Mouse (Mus musculus) ovary, adult 18-20 months (tissue): ENCODE measurements around the gene Litaf.

Experiments
- DNase-seq: peaks from one replicate; pipeline ENCODE4 v3.0.0; 2022; ENCODE audit warnings: low spot score, mixed read lengths

Litaf gene

DNA sequence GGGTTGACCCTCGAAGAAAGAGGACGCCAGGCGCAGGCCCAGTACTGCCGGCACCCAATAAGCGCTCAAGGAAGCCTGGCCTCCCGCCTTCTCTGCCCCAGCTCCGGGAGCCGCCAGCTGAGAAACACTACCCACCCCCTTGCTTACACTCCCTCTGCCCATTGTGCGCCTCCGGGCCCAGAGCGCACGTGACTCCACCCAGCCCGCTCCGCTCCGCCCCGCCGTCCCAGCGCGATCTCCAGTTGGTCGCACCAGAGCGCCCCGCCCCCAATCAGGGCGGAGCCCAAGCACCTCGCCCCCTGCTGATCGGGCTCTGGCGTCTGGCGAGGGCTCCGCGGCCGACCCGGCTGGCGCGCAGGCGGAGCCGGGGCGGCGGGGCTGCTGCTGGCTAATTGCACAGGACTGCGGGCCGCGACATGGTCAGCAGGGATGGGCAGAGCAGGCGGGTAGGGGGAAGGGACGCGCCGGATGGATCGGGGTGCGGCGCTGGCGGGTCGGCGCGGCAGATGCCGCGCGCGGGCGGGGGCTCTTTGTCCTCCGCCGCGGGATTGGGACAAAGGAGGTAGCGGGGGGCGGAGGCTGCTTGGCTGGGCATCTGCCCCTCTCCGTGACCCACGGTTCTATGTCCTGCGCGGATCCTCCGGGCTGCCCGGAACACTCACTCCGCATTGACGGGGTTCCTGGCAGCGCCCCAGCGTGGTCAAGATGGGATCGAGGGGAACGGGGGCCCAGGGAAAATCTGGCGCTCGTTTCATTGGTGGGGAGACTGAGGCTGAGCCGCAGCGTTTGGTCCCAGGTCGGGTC lies at the start of gene Litaf:
Gene Litaf, minus strand, starts transcription at position 129 of the 804 bp plus-strand sequence.
- DNase-seq, result peak; percentile 97

DNA sequence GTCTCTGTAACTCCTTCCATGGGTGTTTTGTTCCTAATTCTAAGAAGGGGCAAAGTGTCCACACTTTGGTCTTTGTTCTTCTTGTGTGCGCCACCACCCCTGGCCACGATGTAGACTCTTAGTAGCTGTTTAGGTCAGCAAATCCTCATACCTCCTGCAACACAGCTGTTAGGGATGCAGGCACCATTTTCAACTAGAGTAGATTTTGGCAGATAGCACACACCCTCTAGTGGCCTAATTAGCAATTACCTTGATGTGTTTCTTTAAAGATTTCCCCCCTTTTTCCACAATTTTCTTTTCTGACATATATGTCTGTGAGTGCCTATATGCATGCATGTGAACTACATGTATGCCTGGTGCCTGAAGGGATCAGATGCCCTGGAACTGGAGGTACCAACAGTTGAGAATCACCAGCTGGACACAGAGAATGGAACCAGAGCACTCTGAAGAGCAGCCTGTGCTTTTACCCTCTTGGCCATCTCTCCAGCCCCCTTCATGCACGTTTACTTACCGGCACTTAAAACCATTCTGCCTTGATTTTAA lies 43.3 kb upstream of the Litaf start:
- no peak for DNase-seq

DNA sequence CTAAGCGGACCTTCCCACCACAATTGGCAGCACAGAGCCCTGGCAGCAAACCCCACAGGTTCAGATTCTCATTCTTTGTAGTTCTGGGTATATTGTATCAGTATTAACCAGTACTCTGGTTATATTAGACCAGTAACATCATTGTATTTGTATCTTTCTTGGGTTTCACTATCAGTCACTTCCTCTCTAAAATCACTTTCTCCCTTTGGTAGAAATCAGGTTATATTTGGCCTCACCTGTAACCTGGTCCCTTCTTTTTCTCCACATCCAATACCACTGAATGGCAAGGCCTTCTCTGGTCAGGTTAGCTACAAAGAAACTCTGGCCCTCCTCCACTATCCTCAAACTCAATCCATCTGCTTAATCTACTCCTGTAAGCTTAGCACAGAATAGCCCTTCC lies 38.9 kb upstream of the Litaf start:
- DNase-seq, result no peak

DNA sequence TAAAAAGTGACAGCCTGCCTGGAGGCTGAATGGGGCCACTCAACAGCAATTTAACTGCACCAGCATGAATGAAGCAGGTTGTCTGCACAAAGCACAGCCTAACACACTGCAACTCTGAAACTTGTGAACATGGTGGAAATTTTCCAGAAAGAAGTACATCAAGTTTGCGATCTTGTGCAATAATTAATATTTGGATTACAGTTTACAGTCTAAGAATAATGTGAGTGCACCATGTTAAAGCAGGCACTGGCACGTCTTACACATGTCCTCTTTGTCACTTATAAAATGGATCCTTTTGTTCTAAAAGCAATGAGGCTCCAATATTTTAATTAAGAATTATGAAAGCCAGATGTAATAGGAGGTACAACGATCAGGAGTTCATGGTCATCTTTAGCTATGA lies 31.3 kb upstream of the Litaf start:
- no peak for DNase-seq

DNA sequence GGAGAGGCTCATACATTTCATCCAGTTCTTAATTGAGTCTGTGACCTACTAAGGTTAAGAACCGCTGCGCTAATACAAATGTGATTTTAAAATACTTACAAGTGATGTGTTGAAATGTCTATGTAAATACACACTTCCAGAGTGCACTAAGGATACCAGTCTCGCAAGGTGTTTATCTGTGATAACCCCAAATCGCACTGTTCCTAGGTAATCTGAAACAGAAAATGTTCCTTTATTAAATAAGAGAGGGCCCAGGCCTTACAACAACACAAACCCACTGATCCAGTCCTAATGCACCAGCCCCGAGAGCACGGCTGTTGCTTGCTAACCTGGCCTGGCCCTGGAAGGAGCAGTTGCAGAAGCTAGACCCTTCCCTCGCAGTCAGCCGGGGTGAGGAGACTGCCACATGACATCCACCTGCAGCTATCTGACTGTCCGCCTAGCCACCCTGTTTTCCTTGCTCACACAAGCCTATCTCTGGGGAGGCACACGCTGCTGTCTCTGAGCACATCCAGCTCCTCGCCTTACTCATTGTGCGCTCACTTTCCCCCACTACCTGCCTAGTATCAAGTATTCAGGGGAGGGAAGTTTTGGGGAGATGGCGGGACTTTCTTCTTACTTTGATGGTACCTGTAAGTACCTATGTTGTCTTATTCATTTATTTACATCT lies 27.9 kb upstream of the Litaf start:
- no peak for DNase-seq

DNA sequence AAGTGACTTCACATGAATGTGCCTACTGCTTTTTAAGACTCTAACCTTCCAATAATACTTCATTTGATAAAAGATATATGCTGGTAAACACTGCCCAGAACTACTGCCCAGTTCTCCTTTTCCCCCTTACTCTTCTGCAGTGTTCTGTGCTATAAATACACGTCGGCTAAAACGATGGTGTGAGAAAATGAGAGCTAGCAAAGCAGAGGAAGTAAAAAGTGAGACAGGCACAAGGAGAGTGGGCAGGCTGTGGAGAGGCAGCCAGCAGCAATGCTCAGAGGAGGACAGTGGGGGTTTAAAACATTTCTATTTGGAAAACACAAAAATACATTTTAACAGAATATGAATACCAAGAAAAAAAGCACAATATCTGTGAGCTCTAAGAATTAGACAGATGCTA lies 26.6 kb upstream of the Litaf start:
- DNase-seq, result no peak

DNA sequence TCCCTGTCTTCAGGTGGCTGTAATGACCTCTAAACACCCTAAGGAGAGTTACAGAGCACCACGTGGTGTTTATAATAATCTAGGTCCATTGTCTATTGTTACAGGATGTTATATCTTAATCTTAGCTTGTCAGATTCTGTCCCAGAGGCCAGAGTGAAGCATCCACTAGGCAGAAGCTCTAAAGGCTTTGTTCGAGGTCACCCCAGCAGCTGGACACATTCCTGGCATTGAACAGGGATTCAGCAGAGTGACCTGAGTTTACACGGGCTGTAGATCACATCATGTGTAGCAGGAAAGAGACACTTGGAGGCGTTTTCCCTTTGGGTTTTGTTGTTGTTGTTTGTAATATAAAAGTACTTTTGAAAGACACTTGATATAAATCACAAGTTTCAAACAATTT lies 26.1 kb upstream of the Litaf start:
- no peak for DNase-seq

DNA sequence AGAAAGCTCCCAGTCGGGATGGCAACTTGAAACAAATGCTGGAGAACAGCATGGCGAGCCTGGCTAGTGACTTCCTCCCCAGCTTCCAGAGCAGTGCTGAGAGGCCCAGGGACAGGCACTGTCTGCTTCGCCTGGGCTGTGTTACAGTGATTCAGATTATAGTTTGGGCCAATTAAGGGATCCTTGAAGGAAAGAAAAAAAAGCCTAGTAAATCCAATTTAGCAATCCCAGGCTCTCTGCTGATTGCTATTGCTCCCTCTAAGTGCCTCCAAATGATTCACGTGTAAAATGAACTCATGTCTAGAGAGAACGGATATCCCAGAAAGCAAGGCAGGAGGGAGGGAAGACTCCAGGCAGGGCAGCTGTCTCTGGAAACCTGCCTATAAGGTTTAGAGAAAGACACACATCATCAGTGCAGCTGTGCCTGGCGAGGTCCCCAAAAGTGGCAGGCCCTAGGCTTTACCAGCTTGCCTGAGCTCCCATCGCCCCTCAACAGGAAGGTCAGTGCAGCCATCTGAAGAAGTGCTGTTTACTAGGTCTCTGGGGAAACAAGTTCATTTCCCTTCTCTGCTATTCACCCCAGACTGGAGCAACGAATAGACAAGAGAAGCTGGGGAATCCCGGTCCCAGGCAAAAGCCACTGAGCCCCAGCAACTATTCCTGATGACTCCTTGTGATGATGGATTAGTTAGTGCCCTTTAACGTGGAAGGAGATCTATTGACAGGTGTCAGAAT lies 25.0 kb upstream of the Litaf start:
- DNase-seq, result no peak

DNA sequence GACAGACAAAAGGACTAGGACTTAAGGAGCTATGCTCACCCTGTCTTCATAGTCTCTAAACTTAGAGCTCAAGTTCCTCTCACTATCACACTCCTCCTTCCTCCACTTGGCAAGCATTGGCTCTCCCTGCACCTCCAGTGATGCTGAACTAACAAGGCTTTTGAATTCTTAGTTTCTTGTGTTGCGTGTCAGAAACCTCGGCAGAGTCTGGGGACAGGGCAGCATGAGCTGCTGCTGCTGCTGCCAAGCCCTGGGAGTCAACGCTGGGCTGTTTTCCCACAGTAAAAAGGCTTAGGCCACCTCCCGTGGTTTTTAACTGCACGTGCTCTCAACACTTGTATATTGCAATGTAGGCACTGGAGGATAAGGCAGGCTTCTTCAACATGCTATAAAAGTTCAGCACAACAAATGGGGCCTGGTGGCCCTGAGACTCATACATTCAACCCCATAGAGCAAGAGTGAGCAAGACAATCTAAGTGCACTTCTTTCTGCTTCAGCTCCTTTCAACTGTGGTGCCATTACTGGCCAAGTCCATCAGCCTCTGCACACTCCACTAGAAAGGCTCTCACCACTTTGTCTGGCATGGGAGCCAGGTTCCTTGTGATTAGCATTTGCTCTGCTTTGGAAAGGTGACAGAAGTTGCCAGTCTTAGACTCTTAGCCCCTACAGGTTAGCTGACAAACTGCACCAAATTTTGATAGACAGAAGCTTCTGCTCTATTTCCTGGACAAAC lies 21.1 kb upstream of the Litaf start:
- no peak for DNase-seq

DNA sequence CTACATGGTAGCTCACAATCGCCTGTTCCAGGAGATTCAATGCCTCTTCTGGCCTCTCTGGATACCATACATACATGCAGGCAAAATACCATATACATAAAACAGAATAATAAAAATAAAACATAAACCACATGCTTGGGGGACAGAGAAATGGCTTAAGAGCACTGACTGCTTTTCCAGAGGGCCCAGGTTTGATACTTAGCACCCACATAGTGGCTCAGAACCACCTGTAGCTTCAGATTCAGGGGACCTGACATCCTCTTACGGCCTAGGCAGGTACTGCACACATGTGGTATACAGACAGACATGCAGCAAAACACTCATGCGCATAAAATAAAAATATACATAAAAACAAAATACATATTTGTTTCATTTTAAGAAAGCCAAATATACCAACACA lies 20.3 kb upstream of the Litaf start:
- DNase-seq, result no peak

DNA sequence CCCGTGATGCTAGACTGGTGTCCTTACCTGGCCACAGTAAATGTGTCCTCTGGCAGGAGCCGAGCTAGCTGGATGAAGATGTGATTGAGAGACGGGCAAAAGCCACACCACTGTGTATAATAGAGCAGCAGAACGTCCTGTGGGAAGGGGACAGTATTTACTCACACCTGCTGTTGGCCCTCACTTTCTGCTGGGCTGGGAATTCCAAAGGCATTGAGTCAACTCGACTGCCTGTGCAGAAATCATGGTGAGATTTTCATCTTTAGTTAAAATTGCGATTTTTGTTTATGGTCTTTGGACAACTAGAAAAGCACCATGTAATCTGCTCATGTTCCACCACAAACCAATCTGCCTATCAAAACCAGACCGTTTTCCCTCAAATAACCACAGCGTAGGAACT lies 18.2 kb upstream of the Litaf start:
- no peak for DNase-seq

DNA sequence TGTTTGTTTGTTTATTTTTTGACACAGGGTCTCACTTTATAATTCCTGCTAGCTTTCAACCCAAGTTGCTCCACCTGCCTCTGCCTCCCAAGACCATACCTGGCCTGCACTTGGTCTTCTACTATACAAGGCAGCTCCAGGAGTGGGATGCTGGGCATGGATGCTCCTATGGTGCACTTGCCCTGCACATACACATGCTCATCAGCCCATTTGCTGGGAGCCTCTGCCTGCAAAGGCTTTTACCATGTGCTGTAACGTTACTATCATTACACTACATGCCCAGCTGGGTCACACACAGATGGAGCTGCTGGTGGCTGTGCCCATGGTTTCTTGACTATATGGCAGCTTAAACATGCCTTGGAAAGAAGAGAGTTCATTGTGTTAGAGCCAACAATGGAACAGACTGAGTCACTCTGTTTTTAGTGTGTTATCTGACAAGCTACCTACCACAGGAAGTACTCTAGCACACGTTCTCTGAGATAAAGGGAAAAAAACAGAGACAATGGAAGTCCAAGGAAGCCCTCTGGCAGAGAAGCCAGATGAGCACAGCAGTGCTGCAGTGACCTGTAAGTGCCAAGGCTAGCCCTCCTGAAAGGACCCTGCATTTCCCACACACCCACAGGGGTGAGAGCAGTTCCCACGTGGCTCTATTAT lies 12.4 kb upstream of the Litaf start:
- no peak for DNase-seq

DNA sequence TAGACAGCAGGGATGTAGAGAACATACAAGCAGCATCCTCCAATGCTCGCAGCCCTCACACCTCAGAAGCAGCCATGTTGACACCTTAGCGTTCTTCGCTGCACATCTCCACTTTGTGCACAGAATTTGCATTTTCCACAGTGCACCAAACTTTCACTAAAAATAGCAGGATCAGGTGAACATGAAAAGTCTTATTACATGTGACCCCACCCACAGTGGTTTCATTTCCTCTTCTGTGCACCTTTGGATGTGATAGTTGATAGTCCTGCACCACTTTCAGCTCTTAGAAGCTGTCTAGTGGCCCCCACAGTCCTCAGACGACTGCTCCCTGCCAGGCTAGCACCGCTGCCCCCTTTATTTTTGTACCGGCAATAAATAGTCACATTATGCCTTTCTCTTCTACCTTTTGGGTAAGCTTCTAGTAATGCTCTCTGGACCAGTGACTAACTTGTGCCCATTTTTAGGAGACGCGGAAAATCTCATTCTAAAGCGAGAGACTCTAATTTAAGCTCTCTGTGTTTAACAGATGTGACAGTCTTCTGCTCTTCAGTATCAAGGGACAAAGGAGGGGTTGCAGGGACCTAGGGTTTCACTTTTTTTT lies 11.7 kb upstream of the Litaf start:
- no peak for DNase-seq

DNA sequence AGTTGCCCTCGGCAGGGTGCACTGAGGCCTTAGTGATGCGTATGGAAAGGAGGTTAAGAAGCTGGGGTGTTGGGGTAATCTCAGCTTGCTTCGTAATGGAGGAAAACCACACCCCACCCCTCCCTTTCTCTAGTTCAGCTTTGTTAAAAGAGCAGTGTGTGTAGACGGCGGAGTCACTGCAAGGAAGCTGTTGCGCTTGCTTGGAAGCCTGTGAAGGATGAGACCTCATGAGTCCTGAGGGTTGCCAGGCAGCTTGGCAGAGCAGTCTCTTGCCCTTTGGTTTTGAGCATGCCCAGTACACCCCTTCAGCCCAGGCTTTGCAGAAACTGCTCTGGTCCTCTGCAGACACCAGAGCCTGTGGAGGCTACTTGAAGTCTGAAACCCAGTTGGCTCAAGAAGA lies 7.1 kb upstream of the Litaf start:
- no peak for DNase-seq

DNA sequence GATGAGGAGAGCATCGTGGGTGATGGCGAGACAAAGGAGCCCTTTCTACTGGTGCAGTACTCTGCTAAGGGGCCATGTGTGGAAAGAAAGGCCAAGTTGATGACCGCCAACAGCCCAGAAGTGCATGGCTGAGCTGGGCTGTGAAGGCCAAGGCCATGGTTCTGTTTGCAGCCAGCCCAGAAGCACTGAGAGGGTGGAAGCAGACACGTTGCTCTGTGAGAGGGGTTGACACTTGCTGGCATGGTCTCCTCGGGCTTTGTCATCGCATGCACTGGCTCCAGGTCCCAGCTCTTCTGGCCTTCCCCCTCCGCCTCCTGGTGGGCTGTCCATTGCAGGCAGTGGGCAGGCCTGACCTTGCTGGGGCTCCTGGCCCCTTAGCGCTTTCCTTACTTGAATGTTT lies 6.5 kb upstream of the Litaf start:
- DNase-seq, result no peak

DNA sequence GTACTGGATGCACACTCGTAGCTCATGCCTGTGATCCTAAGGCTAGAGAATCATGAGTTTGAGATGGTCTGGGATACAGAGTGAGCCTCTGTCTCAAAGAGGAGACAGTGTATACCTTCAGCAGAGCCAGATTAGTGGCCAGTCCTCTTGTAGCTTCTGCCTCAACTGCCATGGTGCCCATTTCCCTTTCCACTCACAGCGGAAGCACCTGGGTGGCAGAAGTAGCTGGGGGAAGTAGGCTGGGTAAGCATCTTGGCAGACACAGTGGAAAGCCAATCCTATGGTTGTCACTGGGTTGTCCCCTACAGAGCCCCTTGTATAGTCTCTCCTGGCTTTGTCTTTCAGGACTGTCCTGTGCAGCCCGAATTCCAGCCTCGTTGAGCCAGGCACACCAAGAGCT lies 5.9 kb upstream of the Litaf start:
- no peak for DNase-seq

DNA sequence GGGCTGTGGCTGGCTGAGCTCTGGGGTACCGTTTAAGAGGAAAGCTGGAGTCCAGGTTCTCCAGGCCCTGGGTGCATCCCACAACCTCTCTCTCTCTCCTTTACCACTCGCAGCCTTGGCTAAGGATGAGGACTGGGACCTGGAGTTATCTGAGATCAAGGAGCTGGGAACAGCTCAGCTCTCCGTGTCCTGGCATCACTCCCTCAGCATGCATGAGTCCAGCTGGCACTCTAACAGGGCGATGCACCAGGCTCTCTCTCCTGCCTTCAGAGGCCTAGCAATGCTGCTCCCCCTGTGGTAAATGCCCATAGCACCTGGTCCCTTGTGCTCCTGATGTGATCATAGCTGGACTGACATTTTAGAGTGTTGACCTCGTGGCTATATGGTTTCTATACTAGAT lies 5.2 kb upstream of the Litaf start:
- no peak for DNase-seq

DNA sequence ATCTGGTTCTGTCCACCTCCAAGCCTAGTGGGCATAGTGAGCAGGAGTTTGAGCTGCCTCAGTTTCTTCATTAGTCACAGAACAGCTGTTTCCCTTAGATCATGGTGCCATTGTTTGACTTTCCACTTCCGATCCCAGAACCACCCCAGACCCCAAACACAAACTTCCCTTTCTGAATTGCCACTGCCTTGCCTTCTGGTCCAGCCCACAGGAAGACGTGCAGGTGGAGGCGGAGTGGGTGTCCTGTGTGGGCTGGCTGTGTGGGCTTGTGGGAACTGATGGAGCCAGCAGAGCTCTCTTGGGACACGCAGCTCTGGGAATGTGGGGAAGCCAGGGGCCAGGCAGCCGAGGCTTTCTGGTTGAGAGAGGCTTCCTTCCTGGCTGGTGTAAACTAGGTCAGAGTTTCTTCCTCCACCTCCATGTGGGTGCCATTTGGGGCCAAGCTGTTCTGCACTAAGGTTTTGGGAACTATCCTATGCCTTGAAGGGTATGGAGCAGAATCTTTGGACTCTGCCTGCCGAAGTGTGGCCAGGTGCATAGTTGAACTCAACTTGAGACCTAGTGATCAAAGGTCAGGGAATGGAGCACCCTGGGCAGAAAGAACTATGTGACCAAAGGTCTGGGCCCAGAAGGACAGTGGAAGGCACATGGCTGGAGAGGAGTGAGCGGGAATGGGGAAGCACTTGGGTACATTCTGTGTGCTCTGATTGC lies 3.9 kb upstream of the Litaf start:
- no peak for DNase-seq

DNA sequence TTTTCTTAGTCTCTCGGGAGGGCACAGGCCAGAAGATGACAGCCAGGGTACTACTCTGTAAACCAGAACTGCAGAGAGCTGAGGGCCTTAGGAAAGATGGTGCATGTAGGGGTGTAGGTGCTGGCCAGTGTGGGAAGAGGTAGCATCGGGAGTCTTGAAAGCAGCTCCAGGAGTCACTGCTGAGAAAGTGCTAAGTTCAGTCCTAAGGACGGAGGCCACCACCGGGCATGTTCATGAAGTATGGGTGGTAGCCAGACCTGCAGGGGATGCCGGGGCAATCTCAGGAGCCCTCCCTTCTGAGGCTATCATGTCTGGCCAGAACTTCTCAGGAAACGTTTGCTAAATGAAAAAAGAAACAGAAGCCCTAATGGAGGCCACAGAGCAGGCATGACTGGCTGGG lies 3.3 kb upstream of the Litaf start:
- no peak for DNase-seq

DNA sequence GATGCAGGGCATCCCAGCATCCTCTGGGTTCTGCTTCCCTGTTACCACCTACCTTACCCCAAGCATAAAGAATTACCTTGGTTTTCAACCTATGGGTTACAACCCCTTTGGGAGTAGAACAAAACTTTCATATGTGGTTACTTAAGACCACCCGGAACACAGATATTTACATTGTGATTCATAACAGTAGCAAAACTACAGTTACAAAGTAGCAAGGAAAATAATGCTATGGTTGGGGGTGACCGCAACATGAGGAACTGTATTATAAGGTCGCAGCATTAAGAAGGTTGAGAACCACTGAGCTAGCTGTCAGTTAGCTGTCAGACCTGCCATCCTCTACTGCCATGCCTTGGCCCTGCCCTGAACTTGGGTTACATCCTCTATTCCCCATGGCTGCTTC lies 2.7 kb upstream of the Litaf start:
- no peak for DNase-seq

DNA sequence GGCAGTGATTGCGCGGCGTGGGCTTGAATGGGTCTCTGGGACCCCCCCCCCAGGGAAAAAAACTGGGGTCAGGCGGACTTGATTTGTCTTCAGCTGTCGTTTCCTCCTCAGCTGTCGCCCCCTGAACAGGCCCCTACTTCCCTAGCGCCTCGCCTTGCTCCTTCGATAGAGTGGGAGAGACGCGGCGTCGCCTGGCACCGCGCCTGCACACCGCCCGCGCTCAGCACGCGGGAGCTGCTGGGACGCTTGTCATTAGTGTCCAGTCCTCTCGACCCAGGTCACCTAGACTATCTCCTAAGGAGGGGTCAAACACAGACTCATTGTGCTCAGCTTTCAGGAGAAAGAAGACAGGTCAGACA lies 855 bp upstream of the Litaf start:
- peak; percentile 21 for DNase-seq
